Mouse (Mus musculus): ENCODE measurements around the gene Krt80.

DNA sequence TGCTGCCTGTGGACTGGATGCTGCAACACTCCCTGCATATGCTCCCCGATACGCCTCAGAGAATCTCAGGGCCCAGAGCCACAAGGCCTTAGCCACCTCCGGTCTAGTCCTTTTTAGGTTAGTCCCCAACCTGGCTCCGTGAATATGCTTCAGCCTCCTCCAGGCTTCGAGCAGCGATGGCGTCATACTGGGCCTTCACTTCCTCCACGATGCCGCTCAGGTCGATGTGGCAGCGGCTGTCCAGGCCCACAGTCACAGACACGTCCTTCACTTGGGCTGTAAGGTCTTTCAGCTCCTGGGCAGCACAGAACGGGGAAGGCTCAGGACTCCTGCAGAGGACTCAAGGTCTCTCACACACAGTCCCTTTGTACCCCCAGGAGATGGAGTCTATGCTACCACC, 17.9 kb downstream of the Krt80 start:
- TF ChIP-seq CTCF (conservative IDR thresholded peaks at IDR 0.05; ENCODE audit: insufficient read depth, insufficient read length, low read depth, low read length), result no peak
- TF ChIP-seq POLR2A (IDR thresholded peaks at IDR 0.05; ENCODE audit: low read depth, low read length), result no peak

Data from kidney, adult 2 months (tissue).